Mouse (Mus musculus) liver, adult 2 months (tissue): ENCODE measurements around the gene Itgav. TPM values are rescaled to one million over a fixed set of nuclear protein-coding genes. Genes with fewer than 3 reads are reported as not detected.

Source experiments
- DNase-seq: peaks from one replicate; pipeline ENCODE4 v3.0.0-alpha.2; 2011; ENCODE audit warnings: low read depth, low spot score; ENCODE audit errors: extremely low read depth
- H3K27ac ChIP-seq: fragments of 200-500 bp; replicated peaks from 2 replicates; pipeline ENCODE4 v1.5.1; 2012; ENCODE audit warnings: low read depth, mild to moderate bottlenecking, control low read depth, inconsistent platforms, low read length; ENCODE audit not compliant: insufficient read depth
- H3K27me3 ChIP-seq: fragments of 200-500 bp; 2 replicates; pipeline ENCODE4 v1.6.1; 2012; ENCODE audit warnings: mild to moderate bottlenecking, moderate library complexity, low read length, inconsistent platforms; ENCODE audit not compliant: control insufficient read depth, insufficient read depth
- H3K36me3 ChIP-seq: fragments of 200-500 bp; 2 replicates; pipeline ENCODE4 v1.6.1; 2012; ENCODE audit warnings: low read length, inconsistent platforms; ENCODE audit not compliant: control insufficient read depth, insufficient read depth
- H3K4me1 ChIP-seq: fragments of 200-500 bp; 2 replicates; pipeline ENCODE4 v1.6.1; 2011; ENCODE audit warnings: low read length; ENCODE audit not compliant: control insufficient read depth, insufficient read depth
- H3K4me3 ChIP-seq: fragments of 200-500 bp; 2 replicates; pipeline ENCODE4 v1.5.1; 2011; ENCODE audit warnings: low read depth, mild to moderate bottlenecking, control low read depth, low read length, moderate library complexity; ENCODE audit not compliant: insufficient read depth
- H3K79me2 ChIP-seq: fragments of 200-500 bp; 2 replicates; pipeline ENCODE4 v1.6.1; 2012; ENCODE audit warnings: inconsistent platforms, mild to moderate bottlenecking, low read length, moderate library complexity; ENCODE audit not compliant: control insufficient read depth, insufficient read depth
- H3K9ac ChIP-seq: fragments of 200-500 bp; 2 replicates; pipeline ENCODE4 v1.6.1; 2012; ENCODE audit warnings: low read depth, mild to moderate bottlenecking, control low read depth, inconsistent platforms, low read length
- CTCF ChIP-seq: fragments of 200-500 bp; IDR thresholded peaks from 2 replicates; pipeline ENCODE4 v1.5.1; 2011; ENCODE audit warnings: low read depth, low read length, control low read depth
- POLR2A ChIP-seq: fragments of 200-500 bp; IDR thresholded peaks from 2 replicates; pipeline ENCODE4 v1.6.1; 2011; ENCODE audit warnings: low read length, control low read depth; ENCODE audit not compliant: insufficient read depth; ENCODE audit errors: extremely low read depth
- WGBS: fragments of 180-500 bp; shearing (Covaris S2); methylation state at CpG from one replicate; pipeline ENCODE4 v1.1.7; 2018; 5-methylcytosine and 5-hydroxymethylcytosine counted together
- polyA plus RNA-seq: library from polyadenylated mRNA; depleted of rRNA; stranded (reverse); fragments of >200 nt; gene quantifications from 2 replicates; pipeline ENCODE4 v1.2.3, GENCODE M21; 2012
- total RNA-seq: library from RNA; depleted of rRNA; stranded (reverse); fragments of >200 nt; gene quantifications from 2 replicates; pipeline ENCODE4 v1.2.3, GENCODE M21; 2014

The Itgav gene
- total and polyA plus RNA-seq, 2 experiments, result 15.8 to 29.6 TPM

DNA sequence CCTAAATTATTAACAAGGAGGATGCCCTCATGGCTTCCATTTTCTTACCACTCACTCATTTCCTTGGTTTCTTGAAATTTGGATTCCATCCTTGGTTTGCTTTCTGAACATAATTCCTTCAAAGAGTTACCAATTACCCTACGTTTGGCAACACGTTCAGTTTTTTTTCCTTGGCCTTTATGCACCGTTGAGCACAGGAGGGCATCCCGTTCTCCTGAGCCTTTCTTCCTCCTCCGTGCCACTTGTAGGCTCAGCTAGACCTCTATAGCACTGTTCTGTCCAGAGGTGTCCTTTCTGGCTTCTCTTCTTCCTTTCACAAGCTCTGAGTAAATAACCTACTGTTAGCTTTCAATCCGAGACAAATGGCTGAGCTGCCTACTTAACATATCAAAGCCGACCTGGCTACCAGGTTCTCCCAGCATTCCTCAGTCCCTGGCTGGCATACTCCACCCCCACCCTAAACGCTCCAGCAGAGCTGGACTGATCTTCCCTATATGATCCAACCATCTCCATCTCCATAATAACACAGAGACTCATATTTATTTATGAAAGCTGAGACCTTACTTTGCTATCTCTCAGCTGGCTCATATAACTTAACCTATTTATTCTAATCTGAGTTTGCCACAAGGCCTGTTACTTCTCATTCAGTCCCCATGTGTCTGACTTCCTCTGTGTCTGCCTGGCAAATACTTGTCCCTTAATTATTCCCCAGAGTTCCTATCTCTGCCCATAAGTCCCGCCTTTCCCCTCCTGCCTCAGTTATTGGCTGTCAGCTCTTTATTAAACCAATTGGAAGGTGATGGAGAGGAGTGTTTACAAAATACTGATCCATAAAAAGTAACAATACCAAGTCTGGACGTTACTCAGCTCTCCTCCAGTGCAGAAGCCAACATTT, 31.3 kb upstream of the Itgav start:
- 51% methylated on average over 10 of the region's 10 CpGs for WGBS
- Histone ChIP-seq H3K4me1 (no peaks in the 10 kb centered on the region), H3K4me3 (no peak overlapping the region), H3K27me3 (no peaks in the 10 kb centered on the region), H3K79me2 (no peaks in the 10 kb centered on the region), H3K27ac (no peak overlapping the region), H3K36me3 (no peaks in the 10 kb centered on the region), H3K9ac (no peak overlapping the region)
- TF ChIP-seq CTCF (no peak), POLR2A (no peak)
- DNase-seq, result no peak

DNA sequence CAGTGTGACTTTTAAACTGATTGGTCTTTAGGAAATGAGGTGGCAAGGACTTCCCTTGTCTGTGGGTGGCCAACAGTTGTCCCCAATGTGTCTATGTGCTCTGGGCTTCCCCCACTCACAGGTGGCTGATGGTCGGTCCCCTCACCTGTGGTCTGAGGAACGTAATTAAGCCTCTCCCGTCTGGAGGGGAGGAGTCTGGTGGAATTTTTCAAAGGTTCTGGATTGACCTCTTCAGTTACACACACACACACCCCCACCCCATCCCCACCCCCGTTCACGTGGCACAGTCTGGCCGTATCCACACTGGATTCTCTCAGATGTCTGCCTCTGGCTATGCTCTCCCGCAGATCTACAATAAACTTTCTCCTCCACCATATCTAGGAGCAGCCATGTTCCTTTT, 30.1 kb upstream of the Itgav start:
- TF ChIP-seq CTCF, result no peak
- no peak for TF ChIP-seq POLR2A
- Histone ChIP-seq H3K4me3 (no peak overlapping the region), H3K79me2 (no peaks in the 10 kb centered on the region), H3K27ac (no peak overlapping the region), H3K9ac (no peak overlapping the region), H3K36me3 (no peaks in the 10 kb centered on the region), H3K4me1 (no peaks in the 10 kb centered on the region), H3K27me3 (no peaks in the 10 kb centered on the region)
- DNase-seq, result no peak
- 83% methylated on average over 7 of the region's 7 CpGs for WGBS

DNA sequence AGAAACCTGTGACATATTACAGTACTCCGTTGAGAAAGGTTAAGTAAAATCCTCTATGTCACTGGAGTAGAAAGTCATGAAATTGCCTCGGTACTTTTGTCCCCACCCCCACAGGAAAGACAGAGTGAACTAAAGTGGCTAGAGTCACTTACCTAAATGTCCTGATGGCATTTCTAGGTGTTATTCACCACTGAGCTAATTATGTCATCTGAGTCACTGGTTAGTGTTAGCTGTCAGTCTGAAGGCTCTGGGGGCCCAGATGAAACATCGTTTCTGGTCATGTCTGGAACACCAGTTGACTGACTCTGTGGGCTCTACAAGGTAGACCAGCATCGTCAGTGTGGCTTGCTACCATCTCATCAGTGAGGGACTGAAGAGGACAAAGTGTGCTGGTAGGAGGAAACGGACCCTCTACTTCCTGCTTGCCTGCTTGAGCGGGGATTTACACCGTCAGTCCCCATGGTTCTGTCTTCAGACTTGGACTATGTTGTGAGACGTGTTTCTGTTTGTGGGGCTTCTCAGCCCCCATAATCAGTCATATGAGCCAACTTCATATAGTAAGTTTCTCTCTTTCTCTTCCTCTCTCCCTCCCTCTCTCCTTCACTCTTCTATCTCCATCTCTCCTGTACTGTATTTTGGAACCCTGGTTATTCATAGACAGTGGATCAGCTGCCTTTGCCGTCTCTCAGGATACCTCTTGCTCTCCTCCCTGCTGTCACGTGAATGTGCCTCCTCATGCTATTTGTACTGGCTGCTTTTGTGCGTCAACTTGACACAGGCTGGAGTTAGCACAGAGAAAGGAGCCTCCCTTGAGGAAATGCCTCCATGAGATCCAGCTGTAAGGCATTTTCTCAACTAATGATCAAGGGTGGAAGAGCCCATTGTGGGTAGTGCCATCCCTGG, 28.6 kb upstream of the Itgav start:
- TF ChIP-seq POLR2A (no peak), CTCF (no peak)
- no peak for DNase-seq
- Histone ChIP-seq H3K4me1 (no peaks in the 10 kb centered on the region), H3K9ac (no peak overlapping the region), H3K79me2 (no peaks in the 10 kb centered on the region), H3K27me3 (no peaks in the 10 kb centered on the region), H3K36me3 (no peaks in the 10 kb centered on the region), H3K27ac (no peak overlapping the region), H3K4me3 (no peak overlapping the region)
- 79% methylated on average over 11 of the region's 11 CpGs for WGBS

DNA sequence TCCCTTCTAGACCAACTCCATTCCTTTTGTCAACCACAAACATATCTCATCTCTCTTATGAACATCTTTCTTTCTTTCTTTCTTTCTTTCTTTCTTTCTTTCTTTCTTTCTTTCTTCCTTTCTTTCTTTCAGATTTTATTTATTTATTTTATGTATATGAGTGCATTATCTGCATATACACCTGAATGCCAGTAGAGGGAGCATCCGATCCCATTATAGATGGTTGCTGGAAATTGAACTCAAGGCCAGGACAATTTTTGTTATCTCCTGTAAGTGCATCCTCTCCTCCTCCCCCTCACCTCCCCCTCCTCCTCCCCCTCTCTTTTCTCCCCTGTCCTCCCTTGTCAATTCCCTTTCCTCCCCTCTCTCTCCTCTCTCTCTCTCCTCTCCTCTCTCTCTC, 25.7 kb upstream of the Itgav start:
- no peak overlapping the region for H3K27ac ChIP-seq
- WGBS, result 83% methylated on average over 1 of the region's 1 CpGs
- H3K79me2 ChIP-seq, result no peaks in the 10 kb centered on the region
- no peaks in the 10 kb centered on the region for H3K4me1 ChIP-seq
- H3K4me3 ChIP-seq, result no peak overlapping the region
- H3K36me3 ChIP-seq, result no peaks in the 10 kb centered on the region
- DNase-seq, result peak; percentile 20
- no peak for TF ChIP-seq POLR2A
- TF ChIP-seq CTCF, result peak; percentile 32
- no peaks in the 10 kb centered on the region for H3K27me3 ChIP-seq
- H3K9ac ChIP-seq, result no peak overlapping the region

- no peak for TF ChIP-seq POLR2A
- TF ChIP-seq CTCF, result no peak
- no peak overlapping the region for H3K4me3 ChIP-seq
- no peak for DNase-seq
- H3K36me3 ChIP-seq, result no peaks in the 10 kb centered on the region
- no peaks in the 10 kb centered on the region for H3K79me2 ChIP-seq
- no peaks in the 10 kb centered on the region for H3K4me1 ChIP-seq
- H3K27ac ChIP-seq, result no peak overlapping the region
- H3K27me3 ChIP-seq, result no peaks in the 10 kb centered on the region
- 46% methylated on average over 1 of the region's 1 CpGs for WGBS
- H3K9ac ChIP-seq, result no peak overlapping the region
Measured at GRCm38 (mm10) chr2:83699324-83699723, 24.9 kb upstream of the Itgav start.

GRCm38 (mm10) chr2:83700667-83701066, 23.5 kb upstream of the Itgav start:
- no peak overlapping the region for H3K9ac ChIP-seq
- H3K27ac ChIP-seq, result no peak overlapping the region
- no peaks in the 10 kb centered on the region for H3K4me1 ChIP-seq
- no peak overlapping the region for H3K4me3 ChIP-seq
- no peaks in the 10 kb centered on the region for H3K27me3 ChIP-seq
- no peaks in the 10 kb centered on the region for H3K36me3 ChIP-seq
- WGBS, result 86% methylated on average over 4 of the region's 4 CpGs
- TF ChIP-seq CTCF (no peak), POLR2A (no peak)
- H3K79me2 ChIP-seq, result no peaks in the 10 kb centered on the region
- no peak for DNase-seq
